Mouse (Mus musculus) ES-E14 (cell line): ENCODE measurements around the gene St3gal3.

Source experiments
- CHD2 ChIP-seq: IDR thresholded peaks from 2 replicates; pipeline ENCODE4 v1.6.1; 2014; ENCODE audit warnings: mild to moderate bottlenecking, low read depth, low read length, inconsistent platforms
- ZC3H11A ChIP-seq: IDR thresholded peaks from 2 replicates; pipeline ENCODE4 v1.6.1; 2012; ENCODE audit warnings: low read depth, mild to moderate bottlenecking, inconsistent platforms, low read length, borderline replicate concordance
- ZNF384 ChIP-seq: IDR thresholded peaks from 2 replicates; pipeline ENCODE4 v1.6.1; 2012; ENCODE audit warnings: low read depth, low read length, inconsistent platforms

GRCm38 (mm10) chr4:118085025-118085424 is 49.7 kb downstream of the St3gal3 start:
- no peak for TF ChIP-seq CHD2
- TF ChIP-seq ZC3H11A, result no peak
- TF ChIP-seq ZNF384, result no peak
